Mouse (Mus musculus): ENCODE data around the gene Gm4846.
"Not testable (repeated sequence)": the region's sequence is repeated elsewhere in the genome, so short reads cannot be mapped to it uniquely, and the experiment has no call there.

The Gm4846 gene

DNA sequence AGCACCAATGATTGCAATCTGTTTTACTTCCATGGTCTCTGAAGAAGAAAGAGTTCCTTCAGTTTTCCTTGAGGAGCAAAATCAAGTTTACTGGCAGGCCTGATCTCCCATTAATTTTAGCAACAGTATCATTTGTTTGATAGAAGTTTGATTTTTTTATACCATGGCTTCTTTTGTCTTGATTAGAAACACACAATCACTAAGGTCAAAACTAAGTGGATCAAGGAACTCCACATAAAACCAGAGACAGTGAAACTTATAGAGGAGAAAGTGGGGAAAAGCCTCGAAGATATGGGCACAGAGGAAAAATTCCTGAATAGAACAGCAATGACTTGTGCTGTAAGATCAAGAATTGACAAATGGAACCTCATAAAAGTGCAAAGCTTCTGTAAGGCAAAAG lies at the start of gene Gm4846:
Gm4846 (minus strand) TSS at position 101 of the 400 bp plus-strand sequence.
- DNase-seq (ENCODE audit: low read depth, low spot score): not testable (repeated sequence)

DNA sequence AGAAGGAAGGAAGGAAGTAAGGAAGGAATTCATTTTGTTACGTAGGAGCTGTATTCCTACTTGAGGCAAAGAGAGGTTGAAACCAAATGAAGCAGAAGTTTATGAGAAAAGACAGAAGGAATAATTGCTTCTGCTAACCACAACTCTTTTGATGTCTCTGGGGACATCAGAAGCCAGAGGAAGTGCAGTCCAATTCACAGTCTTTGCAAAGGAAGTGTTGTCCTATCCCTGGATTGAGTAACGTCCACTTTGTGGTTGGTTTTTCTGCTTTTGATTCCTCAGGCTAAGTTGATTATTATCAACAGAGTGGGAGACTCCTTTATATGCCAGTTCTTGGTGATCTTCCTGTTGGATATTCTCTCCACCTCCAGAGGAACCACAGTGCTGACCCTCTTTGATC lies 34.1 kb upstream of the Gm4846 start:
- DNase-seq (ENCODE audit: low read depth, low spot score): not testable (repeated sequence)

DNA sequence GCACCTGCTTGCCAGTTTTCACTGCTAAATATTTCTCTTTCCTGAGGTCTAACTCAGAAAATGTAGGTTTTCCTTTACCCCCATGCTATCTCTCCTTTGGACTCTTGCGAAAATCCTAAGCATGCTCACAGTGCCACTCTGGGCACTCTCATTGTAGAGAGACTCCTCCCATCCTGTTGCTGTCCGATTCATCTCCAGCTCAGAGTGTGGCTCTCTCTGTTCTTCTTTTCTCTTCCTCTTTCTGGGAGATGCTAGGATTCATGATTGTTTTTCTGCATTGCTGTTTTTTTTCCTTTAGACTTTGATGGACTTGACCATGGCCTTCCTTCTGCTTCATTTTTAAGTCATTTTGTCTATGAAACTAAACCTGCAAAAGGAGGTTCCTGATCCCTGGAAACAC lies 27.3 kb upstream of the Gm4846 start:
- not testable (repeated sequence) for DNase-seq (ENCODE audit: low read depth, low spot score)

DNA sequence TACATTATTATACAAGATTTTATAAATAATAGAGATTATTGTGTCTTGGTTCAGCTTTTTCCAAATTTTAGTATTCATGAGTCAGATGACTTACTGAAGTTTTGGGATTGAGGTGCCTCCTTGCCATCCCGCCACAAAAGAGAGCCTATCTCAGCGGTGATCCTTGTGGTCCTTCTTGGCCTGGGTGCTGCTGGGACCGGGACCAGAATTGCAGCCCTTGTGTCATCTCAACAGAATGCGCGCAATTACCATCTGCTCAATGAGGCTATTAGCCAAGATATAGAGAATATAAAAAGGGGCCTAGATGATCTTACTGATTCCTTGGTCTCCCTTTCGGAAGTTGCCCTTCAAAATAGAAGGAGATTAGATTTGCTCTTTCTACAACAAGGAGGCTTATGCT lies 22.2 kb upstream of the Gm4846 start:
- DNase-seq (ENCODE audit: low read depth, low spot score): not testable (repeated sequence)

DNA sequence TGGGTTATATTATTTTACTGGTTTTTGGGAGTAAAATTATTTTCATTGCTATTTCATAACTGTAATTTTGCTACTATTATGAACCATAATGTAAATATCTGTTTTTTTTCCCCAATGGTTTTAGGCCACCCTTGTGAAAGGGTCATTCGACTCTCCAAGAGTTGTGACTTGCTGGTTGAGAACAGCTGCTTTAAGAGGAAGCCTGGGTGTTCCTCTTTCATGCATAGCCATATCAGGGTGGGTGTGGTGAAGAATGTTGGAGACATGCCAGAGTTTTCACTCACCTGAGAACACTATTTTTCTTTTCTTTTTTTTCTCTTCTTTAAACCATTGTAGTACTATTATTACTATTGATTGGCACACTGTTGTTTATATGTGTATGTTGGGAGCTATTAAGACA lies 19.2 kb upstream of the Gm4846 start:
- DNase-seq (ENCODE audit: low read depth, low spot score): no peak

DNA sequence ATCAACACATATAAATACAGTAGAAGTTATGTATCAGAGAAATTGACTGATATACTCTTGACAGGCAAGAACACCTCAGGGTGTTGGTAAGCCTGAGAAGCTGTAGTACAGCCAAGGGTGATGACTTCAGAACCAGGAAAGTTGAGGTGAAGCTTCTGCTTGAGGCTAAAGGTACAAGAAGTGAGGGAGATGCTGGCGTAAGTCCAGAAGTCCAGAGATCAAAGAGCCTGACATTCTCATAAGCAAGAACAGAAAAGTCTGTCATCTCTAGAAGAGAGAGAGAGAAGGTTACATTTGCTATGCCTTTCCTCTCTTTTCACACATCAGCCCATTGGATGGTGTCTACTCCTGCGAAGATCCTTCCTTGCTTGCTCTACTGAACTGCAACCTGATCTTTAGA lies 6.8 kb upstream of the Gm4846 start:
- not testable (repeated sequence) for DNase-seq (ENCODE audit: low read depth, low spot score)

DNA sequence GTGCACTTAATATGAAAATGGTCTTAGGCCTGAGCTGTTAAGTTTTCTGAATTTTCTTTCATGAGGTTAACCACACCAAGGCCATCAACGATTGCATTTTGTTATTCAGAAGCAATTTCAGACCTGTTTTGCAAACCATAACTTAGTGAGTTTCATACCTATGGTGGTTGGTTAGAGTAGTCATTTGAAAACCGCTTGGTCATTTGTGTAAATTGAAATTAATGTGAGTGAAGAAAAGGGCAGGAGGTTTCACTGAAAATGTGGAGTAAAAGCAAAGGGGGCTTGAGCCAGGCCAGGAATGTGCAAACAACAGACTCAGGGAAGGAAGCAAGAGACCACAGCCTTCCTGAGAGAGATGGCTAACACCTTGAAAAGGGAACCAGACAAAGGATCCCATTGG lies 17.9 kb downstream of the Gm4846 start:
- no peak for DNase-seq (ENCODE audit: low read depth, low spot score)

DNA sequence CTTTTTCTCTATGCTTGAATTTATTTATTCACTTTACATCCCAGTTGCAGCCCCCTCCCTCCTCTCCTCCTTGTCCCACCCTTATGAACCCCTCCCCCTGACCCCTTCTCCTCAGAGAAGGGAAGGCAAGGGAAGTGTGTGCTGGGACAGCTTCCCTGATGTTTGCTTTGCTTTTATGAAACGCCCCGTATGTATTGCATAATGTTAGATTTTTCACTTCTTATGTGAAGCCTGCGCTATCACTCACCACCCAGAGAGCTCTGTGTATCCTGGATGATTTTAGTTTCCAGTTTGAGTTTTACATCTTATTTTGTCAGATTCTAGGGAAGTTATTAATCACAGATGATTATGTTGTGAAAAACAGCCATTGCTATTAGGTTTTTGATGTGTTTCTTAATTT lies 30.2 kb downstream of the Gm4846 start:
- DNase-seq (ENCODE audit: low read depth, low spot score): no peak

DNA sequence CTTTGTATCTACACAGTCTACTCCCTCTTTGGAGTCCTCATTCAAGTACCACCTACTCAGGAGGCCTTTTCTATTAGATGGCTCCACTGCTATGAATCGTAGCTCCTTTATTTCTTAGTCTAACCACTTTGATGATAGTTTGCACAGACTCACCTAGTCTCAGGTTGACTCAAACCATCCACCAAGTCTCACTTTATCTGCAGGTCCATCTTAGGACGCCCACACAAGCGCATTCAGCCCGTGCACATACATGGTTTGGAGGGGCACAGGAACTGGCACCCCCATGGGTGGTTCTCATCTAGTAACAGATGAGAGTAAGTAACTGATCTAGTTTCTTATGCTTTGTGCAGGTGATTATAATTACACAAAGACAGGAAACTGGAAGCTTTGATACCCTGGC lies 34.8 kb downstream of the Gm4846 start:
- no peak for DNase-seq (ENCODE audit: low read depth, low spot score)

DNA sequence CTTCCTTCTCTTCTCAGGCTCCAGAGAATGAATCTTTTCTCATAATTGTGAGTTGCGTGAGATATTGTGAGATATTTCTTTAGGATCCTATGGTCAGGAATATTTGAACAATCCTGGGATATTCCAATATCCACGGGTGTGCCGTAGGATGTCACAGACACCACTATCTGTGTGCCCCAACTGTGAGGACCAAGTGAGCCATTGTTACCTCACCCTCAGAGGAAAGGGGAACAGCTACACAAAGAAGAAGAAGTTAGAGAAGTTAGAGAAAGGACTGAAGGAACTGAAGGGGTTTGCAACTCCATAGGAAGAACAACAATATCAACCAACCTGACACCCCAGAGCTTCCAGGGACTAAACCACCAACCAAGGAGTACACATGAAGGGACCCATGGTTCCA lies 55.4 kb downstream of the Gm4846 start:
- DNase-seq (ENCODE audit: low read depth, low spot score): no peak

DNA sequence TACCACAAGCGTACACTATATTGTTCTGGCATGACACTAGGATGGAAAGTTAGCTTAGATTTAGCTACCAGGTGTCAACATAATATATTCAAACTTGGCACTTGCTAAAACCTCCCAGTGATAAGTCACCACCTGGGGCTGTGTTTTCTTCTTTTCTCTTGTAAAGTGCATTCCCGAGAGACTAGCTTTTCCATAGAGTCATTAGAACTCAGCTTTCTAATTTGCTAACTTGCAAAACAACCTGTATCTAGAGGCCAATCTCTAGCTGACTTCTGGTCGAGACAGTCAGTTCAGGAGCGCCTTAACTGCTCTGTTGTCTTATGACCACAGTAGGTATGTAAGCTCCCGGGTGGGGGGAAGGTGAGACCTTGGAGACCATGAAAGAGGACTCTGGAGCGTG lies 58.0 kb downstream of the Gm4846 start:
- no peak for DNase-seq (ENCODE audit: low read depth, low spot score)
